Mouse (Mus musculus): ENCODE data around the gene Usp29. TPM values are rescaled to one million over a fixed set of nuclear protein-coding genes. Genes with fewer than 3 reads are reported as not detected.

Gene Usp29
- polyA plus RNA-seq, 1 experiment from 2014 or later, result 41.5 TPM

GRCm38 (mm10) chr7:6850321-6850720, 119.9 kb downstream of the Usp29 start:
- Histone ChIP-seq H3K9ac (replicated peaks; ENCODE audit: low read depth, low read length) (no peak overlapping the region), H3K4me1 (ENCODE audit: control insufficient read depth, insufficient read depth, low read length) (peaks cover 5% of the 10 kb centered on the region; the same call in 1 of the 2 replicates), H3K27me3 (ENCODE audit: control insufficient read depth, insufficient read depth, low read length) (no peaks in the 10 kb centered on the region), H3K9me3 (ENCODE audit: control insufficient read depth, low read length) (no peaks in the 10 kb centered on the region), H3K4me3 (ENCODE audit: low read depth, low read length) (no peak overlapping the region), H3K4me2 (ENCODE audit: low read depth, low read length) (no peak overlapping the region), H3K27ac (ENCODE audit: low read depth, low read length) (no peak overlapping the region), H3K36me3 (ENCODE audit: control insufficient read depth, insufficient read depth, low read length) (no peaks in the 10 kb centered on the region)
- WGBS, result 83% methylated on average over 3 of the region's 3 CpGs
- no peak for ATAC-seq (ENCODE audit: low read depth)

GRCm38 (mm10) chr7:6851256-6851655, 120.9 kb downstream of the Usp29 start:
- no peak overlapping the region for H3K9ac ChIP-seq (replicated peaks; ENCODE audit: low read depth, low read length)
- 77% methylated on average over 6 of the region's 6 CpGs for WGBS
- ATAC-seq (ENCODE audit: low read depth), result 0 out of 2 replicates have a peak, but pooled peaks have one; percentile 8
- no peak overlapping the region for H3K4me3 ChIP-seq (ENCODE audit: low read depth, low read length)
- H3K27ac ChIP-seq (ENCODE audit: low read depth, low read length), result no peak overlapping the region
- H3K27me3 ChIP-seq (ENCODE audit: control insufficient read depth, insufficient read depth, low read length), result no peaks in the 10 kb centered on the region
- peaks cover 5% of the 10 kb centered on the region; the same call in 1 of the 2 replicates for H3K4me1 ChIP-seq (ENCODE audit: control insufficient read depth, insufficient read depth, low read length)
- no peak overlapping the region for H3K4me2 ChIP-seq (ENCODE audit: low read depth, low read length)
- H3K9me3 ChIP-seq (ENCODE audit: control insufficient read depth, low read length), result no peaks in the 10 kb centered on the region
- no peaks in the 10 kb centered on the region for H3K36me3 ChIP-seq (ENCODE audit: control insufficient read depth, insufficient read depth, low read length)

DNA sequence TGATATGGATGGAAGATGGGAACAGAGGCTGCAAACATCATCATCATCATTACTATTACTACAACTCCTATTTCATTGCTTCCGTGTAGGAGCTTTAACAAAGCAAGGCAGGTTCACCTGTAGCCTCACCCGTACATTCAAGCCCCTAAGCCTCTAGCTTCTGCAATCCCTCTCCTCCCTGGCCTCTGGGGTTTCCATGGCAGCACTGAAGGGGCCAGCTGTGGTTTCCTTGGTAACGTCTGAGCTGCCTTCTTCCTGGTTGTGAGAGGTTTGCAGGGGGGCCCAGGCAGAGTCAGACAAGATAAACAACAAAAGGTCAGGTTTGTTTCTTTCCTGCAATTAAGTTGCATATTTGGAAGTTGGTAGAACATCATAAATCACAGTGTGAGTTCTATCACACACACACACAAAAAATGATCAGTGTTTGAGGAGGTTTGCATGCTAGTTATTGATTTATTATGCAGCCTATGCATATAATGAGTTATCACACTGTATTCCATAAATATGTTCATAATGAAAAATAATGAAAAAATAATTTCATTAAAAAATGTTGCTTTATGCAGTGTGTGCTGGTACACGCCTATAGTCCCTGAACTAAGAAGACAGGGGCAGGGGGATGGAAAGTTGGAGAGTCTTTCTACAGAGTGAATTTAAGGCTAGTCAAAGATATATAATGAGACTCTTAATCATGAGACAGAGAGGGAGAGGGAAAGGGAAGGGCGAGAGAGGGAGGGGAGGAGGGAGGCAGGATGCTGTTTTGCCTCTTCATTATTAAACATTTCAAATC, 121.5 kb downstream of the Usp29 start:
- Histone ChIP-seq H3K27me3 (ENCODE audit: control insufficient read depth, insufficient read depth, low read length) (no peaks in the 10 kb centered on the region), H3K36me3 (ENCODE audit: control insufficient read depth, insufficient read depth, low read length) (no peaks in the 10 kb centered on the region), H3K9ac (replicated peaks; ENCODE audit: low read depth, low read length) (no peak overlapping the region), H3K27ac (ENCODE audit: low read depth, low read length) (no peak overlapping the region), H3K4me3 (ENCODE audit: low read depth, low read length) (no peak overlapping the region), H3K4me1 (ENCODE audit: control insufficient read depth, insufficient read depth, low read length) (peaks cover 5% of the 10 kb centered on the region; the same call in 1 of the 2 replicates), H3K9me3 (ENCODE audit: control insufficient read depth, low read length) (no peaks in the 10 kb centered on the region), H3K4me2 (ENCODE audit: low read depth, low read length) (no peak overlapping the region)
- WGBS, result 25% methylated on average over 5 of the region's 5 CpGs
- peak; percentile 90; the same call in 1 of the 2 replicates for ATAC-seq (ENCODE audit: low read depth)

DNA sequence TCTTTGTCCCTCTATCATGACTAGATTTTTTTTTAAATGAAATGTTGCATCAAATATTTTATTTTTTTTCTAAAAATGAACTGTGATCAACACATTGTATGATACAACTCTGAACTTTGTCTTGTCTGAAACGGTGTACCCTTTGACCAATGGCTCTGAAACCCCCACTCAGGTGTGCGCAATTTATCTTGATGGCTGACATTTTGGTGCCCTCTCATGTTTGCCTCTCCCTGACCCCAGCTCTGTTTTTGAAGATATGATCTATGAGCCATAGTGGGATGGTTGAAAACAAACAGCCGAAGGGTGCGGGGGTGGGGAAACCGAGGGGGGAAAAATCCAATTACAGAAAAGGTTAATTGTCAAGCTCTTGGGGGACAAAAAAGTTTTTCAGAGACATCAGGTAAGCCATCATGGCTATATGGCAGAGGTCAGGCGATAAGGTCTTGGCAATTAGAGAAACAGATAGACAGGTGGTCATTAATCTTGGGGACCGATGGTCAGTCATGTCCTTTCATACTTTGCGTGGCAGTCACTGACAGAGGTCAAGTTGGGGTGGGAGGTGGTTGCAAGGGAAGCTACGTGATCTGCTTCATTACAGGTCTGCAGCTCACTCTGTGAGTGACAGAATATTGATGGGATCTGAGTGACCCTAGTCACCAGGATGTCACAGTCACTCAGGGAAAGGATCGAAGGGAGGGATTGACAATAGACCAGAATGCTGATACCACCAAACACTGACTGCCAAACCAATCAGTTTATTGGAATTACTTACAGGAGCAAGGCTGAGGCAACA, 125.4 kb downstream of the Usp29 start:
- no peak overlapping the region for H3K9ac ChIP-seq (replicated peaks; ENCODE audit: low read depth, low read length)
- ATAC-seq (ENCODE audit: low read depth), result no peak
- H3K4me3 ChIP-seq (ENCODE audit: low read depth, low read length), result no peak overlapping the region
- no peaks in the 10 kb centered on the region for H3K27me3 ChIP-seq (ENCODE audit: control insufficient read depth, insufficient read depth, low read length)
- H3K4me2 ChIP-seq (ENCODE audit: low read depth, low read length), result no peak overlapping the region
- H3K36me3 ChIP-seq (ENCODE audit: control insufficient read depth, insufficient read depth, low read length), result no peaks in the 10 kb centered on the region
- WGBS, result 84% methylated on average over 10 of the region's 10 CpGs
- H3K27ac ChIP-seq (ENCODE audit: low read depth, low read length), result no peak overlapping the region
- peaks cover 8% of the 10 kb centered on the region for H3K4me1 ChIP-seq (ENCODE audit: control insufficient read depth, insufficient read depth, low read length)
- H3K9me3 ChIP-seq (ENCODE audit: control insufficient read depth, low read length), result no peaks in the 10 kb centered on the region

DNA sequence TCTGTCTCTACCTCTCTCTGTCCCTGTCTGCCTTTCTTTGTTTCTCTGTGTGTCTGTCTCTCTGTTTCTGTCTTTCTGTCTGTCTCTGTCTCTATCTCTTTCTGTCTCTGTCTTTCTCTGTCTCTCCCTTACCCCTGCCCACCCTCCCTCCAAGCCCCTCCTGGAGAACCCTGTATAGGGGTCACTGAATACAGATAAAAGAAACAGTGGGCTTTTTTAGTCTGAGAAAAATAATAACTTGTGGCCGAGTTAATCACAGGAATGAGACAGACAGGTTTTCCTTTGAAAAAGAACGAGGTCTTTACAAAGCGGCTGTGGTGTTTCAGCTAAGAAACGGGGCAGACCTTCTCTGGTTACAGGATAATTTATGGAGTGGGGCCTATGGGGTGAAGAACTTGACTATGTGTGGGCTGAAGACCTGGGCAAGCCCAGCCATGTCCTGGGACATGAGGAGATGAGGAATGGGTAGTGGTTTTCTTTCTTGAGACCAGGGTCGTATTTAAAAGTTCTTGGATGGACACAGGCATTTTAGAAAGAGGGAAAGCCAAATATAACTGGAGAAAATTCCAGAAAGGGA, 128.4 kb downstream of the Usp29 start:
- Histone ChIP-seq H3K4me2 (ENCODE audit: low read depth, low read length) (no peak overlapping the region), H3K9me3 (ENCODE audit: control insufficient read depth, low read length) (no peaks in the 10 kb centered on the region), H3K4me3 (ENCODE audit: low read depth, low read length) (no peak overlapping the region), H3K9ac (replicated peaks; ENCODE audit: low read depth, low read length) (no peak overlapping the region), H3K27ac (ENCODE audit: low read depth, low read length) (no peak overlapping the region), H3K36me3 (ENCODE audit: control insufficient read depth, insufficient read depth, low read length) (no peaks in the 10 kb centered on the region), H3K27me3 (ENCODE audit: control insufficient read depth, insufficient read depth, low read length) (no peaks in the 10 kb centered on the region), H3K4me1 (ENCODE audit: control insufficient read depth, insufficient read depth, low read length) (peaks cover 5% of the 10 kb centered on the region)
- no peak for ATAC-seq (ENCODE audit: low read depth)
- WGBS, result 10% methylated on average over 5 of the region's 5 CpGs

DNA sequence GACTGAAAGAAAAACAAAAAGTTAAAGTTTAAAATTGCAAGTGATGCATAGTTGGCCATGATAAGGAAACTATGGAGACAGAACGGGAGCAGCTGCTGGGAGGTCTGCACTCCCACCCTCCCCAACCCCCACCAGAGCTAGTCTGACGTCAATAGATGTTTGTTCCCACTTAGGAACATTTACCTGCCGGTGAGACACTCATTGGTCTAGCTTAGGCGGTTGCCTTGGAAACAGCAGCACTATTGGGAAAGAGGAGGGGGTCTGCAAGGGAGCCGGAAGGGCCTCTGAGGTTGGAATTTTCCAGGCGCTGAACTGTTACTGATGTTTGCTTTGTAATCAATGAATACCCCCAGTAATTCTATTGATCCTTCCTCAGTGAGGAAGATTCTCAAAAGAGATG, 130.3 kb downstream of the Usp29 start:
- no peak overlapping the region for H3K27ac ChIP-seq (ENCODE audit: low read depth, low read length)

DNA sequence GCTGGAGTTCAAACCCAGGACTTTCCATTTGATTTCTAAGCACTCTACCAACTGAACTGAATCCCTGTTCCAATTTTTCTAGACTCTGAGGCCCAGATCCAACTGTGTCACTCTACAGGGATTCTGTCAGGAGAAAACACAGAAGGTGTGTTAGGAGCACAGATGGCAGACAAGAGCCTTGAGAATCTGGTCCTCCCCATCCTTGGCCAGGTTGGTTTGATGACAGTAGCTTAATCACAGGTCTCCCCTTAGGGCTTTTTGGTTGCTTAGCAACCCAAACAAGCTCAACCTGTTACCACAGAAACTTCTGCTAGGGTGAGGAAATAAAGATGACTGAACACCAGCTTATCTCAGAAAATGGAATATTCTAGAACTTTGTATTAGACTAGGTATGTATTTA, 136.0 kb downstream of the Usp29 start:
- H3K27me3 ChIP-seq (ENCODE audit: control insufficient read depth, insufficient read depth, low read length), result no peaks in the 10 kb centered on the region
- ATAC-seq (ENCODE audit: low read depth), result no peak
- H3K27ac ChIP-seq (ENCODE audit: low read depth, low read length), result no peak overlapping the region

More for the DNA sequence above, 130.3 kb downstream of the Usp29 start:
- Histone ChIP-seq H3K36me3 (ENCODE audit: control insufficient read depth, insufficient read depth, low read length) (no peaks in the 10 kb centered on the region), H3K4me3 (ENCODE audit: low read depth, low read length) (no peak overlapping the region), H3K27me3 (ENCODE audit: control insufficient read depth, insufficient read depth, low read length) (no peaks in the 10 kb centered on the region), H3K4me1 (ENCODE audit: control insufficient read depth, insufficient read depth, low read length) (peaks cover 5% of the 10 kb centered on the region), H3K4me2 (ENCODE audit: low read depth, low read length) (no peak overlapping the region), H3K9me3 (ENCODE audit: control insufficient read depth, low read length) (no peaks in the 10 kb centered on the region), H3K9ac (replicated peaks; ENCODE audit: low read depth, low read length) (no peak overlapping the region)
- ATAC-seq (ENCODE audit: low read depth), result peak; percentile 92
- WGBS, result 8% methylated on average over 6 of the region's 6 CpGs

DNA sequence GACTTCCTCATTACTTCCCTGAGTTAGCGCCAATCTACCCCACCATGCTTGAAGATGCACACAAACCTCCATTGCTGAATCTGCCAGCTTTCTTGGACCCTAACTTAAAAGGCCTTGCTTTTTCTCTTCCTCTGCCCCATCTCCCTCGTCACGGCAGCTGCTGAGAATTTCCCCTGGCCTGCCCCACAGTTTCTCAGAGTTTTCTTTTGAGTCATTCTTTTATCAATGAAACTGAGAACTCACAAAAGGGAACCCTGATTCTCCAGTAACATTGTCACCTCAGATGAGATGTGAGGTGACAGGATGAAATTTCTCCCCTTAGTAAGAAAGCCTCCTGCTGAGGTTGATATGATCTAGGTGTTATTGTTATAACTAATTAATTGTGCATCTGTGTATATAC, 138.5 kb downstream of the Usp29 start:
- no peak for ATAC-seq (ENCODE audit: low read depth)
- 73% methylated on average over 3 of the region's 3 CpGs for WGBS
- H3K36me3 ChIP-seq (ENCODE audit: control insufficient read depth, insufficient read depth, low read length), result no peaks in the 10 kb centered on the region
- no peak overlapping the region for H3K27ac ChIP-seq (ENCODE audit: low read depth, low read length)
- no peak overlapping the region for H3K4me3 ChIP-seq (ENCODE audit: low read depth, low read length)
- H3K27me3 ChIP-seq (ENCODE audit: control insufficient read depth, insufficient read depth, low read length), result no peaks in the 10 kb centered on the region
- H3K4me1 ChIP-seq (ENCODE audit: control insufficient read depth, insufficient read depth, low read length), result no peaks in the 10 kb centered on the region
- H3K9me3 ChIP-seq (ENCODE audit: control insufficient read depth, low read length), result no peaks in the 10 kb centered on the region
- H3K9ac ChIP-seq (replicated peaks; ENCODE audit: low read depth, low read length), result no peak overlapping the region
- H3K4me2 ChIP-seq (ENCODE audit: low read depth, low read length), result no peak overlapping the region

More for the DNA sequence above, 136.0 kb downstream of the Usp29 start:
- Histone ChIP-seq H3K4me1 (ENCODE audit: control insufficient read depth, insufficient read depth, low read length) (no peaks in the 10 kb centered on the region), H3K36me3 (ENCODE audit: control insufficient read depth, insufficient read depth, low read length) (no peaks in the 10 kb centered on the region), H3K9ac (replicated peaks; ENCODE audit: low read depth, low read length) (no peak overlapping the region), H3K4me2 (ENCODE audit: low read depth, low read length) (no peak overlapping the region), H3K4me3 (ENCODE audit: low read depth, low read length) (no peak overlapping the region), H3K9me3 (ENCODE audit: control insufficient read depth, low read length) (no peaks in the 10 kb centered on the region)

DNA sequence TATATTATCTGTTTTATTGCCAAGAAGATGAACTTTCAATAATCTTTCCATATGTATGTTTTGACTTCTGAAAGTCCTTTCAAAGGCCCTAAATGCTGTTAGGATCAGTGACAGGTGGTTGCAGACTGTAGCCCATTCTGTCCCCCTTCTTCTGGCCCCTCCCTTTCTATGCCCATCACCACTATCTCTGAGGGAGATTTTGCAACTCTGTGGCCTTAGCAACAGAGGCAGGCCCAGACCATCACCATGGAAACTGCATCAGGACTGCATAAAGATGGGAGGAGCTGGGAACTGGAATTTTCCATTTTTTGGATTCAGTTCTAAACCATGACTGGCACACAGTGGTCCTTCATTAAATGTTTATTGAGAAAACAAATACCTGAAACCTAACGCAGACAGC, 139.2 kb downstream of the Usp29 start:
- Histone ChIP-seq H3K27me3 (ENCODE audit: control insufficient read depth, insufficient read depth, low read length) (no peaks in the 10 kb centered on the region), H3K36me3 (ENCODE audit: control insufficient read depth, insufficient read depth, low read length) (no peaks in the 10 kb centered on the region), H3K4me2 (ENCODE audit: low read depth, low read length) (no peak overlapping the region), H3K4me3 (ENCODE audit: low read depth, low read length) (no peak overlapping the region), H3K27ac (ENCODE audit: low read depth, low read length) (no peak overlapping the region), H3K9ac (replicated peaks; ENCODE audit: low read depth, low read length) (no peak overlapping the region), H3K4me1 (ENCODE audit: control insufficient read depth, insufficient read depth, low read length) (no peaks in the 10 kb centered on the region), H3K9me3 (ENCODE audit: control insufficient read depth, low read length) (no peaks in the 10 kb centered on the region)
- peak; percentile 63; the same call in 1 of the 2 replicates for ATAC-seq (ENCODE audit: low read depth)
- 88% methylated on average over 1 of the region's 1 CpGs for WGBS
